Mouse (Mus musculus) gastrocnemius, postnatal 36 days (tissue): ENCODE measurements around the gene Rfx7. TPM values are rescaled to one million over a fixed set of nuclear protein-coding genes. Genes with fewer than 3 reads are reported as not detected.
A peak's percentile ranks its signal among the peaks of the same experiment; 100 is the strongest.
"Not testable (repeated sequence)": the region's sequence is repeated elsewhere in the genome, so short reads cannot be mapped to it uniquely, and the experiment has no call there.

Experiments used
- DNase-seq, 2 experiments: peaks; one replicate each; pipeline ENCODE4 v3.0.0; 2022
- intact Hi-C: fragments of 180-260 bp; cut with DNase I; formaldehyde crosslinking; loops from one replicate; pipeline ENCODE4 v1.15.1; 2025
- total RNA-seq, 2 experiments: library from RNA; stranded (reverse); gene quantifications; 2 replicates each; pipeline ENCODE4 v1.2.3; 2021

Rfx7 gene
- total RNA-seq, 2 experiments from 2014 or later = 19.2 to 19.9 TPM

DNA sequence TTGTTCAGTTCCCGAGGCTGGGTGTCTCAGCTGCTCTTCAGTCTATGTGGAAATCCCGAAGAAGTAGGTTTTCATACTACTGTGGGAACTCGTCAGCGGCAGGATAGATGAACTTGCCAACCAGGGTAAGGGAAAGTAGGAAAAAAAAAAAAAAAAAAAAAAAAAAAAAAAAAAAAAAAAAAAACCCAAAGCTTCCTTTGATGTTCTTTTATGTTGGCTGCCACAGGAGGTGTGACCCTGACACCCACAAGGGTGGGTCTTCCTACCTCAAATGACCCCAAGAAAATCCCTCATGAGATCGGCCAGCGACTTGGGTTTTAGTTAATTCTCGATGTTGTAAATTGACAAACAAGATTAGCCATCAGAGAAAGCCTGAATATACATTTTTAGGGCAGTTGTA is 104.5 kb downstream of the Rfx7 start:
- DNase-seq = no peak

DNA sequence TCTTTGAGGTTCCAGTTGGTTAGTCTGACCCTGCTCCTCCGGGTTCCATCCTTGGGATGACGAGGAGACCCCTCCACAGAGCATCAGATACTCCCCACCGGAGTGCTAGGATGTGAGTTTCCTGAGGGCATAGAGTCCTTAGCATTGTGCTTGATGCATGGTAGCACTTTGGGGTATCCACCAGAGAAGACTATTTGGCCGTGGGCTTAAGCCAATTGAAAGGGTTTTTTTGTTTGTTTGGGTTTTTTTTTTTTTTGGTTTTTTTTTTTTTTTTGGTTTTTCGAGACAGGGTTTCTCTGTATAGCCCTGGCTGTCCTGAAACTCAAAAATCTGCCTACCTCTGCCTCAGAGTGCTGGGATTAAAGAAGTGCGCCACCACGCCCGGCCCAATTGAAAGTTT is 105.2 kb downstream of the Rfx7 start:
- no peak for DNase-seq
- intact Hi-C loops = no loop called here

More for the DNA sequence above, 104.5 kb downstream of the Rfx7 start:
- intact Hi-C loops = no loop called here

DNA sequence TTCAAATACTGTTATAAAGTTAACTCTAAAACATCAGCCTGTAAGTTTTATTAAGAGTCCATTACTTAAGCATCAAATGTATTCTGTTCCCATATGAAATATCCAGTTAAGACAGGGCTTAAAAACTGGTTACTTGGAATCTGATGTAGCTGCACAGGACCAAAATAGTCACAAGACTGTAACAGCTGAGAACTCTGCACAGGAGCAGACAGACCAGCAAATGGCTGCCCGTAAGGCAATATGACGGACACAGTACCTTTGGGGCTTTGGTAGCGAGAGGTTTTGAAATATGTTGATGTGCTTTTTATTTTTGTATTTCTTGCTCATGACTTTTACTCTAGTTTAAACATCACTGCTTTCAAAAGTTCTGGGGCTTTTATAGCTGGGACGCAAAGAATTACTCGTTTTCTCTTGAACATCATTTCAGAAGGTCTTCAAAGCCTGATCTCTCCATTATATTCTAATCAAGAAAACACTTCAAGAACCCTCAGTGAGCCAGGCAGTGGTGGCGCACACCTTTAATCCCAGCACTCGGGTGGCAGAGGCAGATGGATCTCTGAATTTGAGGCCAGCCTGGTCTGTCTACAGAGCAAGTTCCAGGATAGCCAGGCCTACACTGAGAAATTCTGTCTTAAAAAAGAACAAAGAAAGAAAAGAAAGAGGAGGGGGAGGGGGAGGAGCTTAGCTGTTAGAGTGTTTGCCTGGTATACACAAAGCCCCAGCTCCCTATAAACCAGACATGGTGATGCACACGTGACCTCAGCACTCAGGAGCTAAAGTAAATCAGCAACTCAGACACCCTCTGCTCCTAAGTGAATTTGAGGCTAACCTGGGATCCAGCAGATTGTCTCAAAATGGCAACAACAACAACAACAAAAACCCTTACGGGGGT is 107.2 kb downstream of the Rfx7 start:
- intact Hi-C loops = no loop called here
- DNase-seq = no peak

DNA sequence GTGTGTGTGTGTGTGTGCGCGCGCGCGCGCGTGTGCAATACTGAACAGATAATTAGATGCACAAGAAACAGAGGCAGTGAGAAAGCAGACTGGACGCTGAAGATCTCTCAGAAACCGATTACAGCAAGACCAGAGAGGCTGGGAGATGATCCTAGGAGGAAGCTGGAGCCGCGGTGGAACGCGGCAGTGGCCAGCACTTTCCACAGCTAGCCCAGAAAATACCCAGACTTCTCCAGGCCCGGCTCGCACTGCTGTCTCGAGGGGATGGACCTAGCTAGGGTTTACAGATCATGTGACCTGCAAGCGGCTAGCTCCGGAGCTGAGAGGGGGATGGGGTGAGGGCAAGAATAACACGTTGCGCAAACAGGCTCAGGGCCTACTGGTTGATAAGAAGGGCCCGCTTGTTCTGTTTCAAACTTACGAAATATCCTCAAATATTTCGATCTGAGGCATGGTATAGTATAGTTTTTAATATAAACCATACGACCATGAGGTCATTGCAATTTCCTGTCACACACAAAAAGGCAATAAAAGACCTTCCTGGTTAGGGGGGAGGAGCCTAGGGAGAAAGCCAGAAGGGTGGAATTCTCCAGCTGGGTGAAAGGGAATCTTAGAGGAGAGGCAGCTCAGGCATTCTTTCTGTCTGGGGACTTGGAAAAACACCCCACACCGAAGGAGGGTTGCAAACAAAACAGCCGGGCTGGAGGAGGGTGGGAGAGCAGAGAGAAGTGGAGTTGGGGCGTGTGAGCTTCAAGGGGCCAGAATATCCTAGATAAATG is 108.0 kb downstream of the Rfx7 start:
- DNase-seq = peak; percentile 84 to 86
- intact Hi-C loops = loop anchor here (2.0 kb wide), 1 partner anchor 23 kb away; the partner anchor contains the start of gene Nedd4

DNA sequence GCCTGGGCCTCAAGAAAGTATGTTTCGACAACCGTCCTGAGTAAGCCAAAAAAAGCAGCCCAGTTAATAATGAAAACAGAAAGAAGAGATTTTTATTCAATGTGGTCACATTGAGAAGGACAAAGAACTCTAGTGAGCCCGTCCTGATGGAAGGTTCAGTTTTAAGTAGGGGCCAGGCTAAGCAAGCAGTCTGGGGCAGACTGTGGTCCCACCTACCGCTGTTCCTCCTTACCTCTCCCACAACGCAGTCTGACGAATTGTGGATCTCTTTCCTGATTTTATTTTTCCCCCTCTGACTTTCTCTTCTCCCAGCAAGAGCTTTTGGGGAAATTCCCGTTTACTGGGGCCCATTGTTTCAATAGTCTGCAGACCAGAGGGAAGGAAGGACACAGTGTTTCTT is 108.6 kb downstream of the Rfx7 start:
- DNase-seq = no peak
- intact Hi-C loops = loop anchor here (2.0 kb wide), 1 partner anchor 22 kb away; the partner anchor contains the start of gene Nedd4

DNA sequence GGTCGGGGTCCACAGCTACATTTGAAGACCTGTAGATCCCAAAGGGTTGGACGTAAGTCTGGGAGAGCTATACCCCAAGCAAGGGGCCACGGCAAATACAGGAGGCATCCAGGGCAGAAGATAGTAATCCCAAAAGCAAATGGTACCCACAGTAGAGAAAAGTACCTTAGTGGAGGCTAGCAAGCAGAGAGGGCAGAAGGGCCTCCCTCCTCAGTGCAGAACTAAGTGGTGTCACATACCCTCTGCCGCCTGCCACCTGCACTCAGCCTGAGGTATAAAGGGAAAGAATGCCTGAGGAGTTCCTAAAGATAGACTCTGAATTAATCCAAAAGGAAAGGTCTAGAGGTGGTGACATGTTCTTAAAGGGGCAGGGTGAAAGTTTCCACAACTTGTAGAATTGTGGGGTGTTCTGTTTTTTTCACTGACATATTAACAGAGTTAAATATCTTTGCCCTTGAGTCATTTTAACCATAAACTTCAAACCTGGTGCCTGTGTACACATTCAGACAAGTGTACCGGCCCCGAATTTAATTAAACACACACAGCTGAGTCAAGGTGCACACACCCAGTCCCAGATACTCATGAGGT is 109.1 kb downstream of the Rfx7 start:
- intact Hi-C loops = loop anchor here (2.0 kb wide), 1 partner anchor 22 kb away; the partner anchor contains the start of gene Nedd4

DNA sequence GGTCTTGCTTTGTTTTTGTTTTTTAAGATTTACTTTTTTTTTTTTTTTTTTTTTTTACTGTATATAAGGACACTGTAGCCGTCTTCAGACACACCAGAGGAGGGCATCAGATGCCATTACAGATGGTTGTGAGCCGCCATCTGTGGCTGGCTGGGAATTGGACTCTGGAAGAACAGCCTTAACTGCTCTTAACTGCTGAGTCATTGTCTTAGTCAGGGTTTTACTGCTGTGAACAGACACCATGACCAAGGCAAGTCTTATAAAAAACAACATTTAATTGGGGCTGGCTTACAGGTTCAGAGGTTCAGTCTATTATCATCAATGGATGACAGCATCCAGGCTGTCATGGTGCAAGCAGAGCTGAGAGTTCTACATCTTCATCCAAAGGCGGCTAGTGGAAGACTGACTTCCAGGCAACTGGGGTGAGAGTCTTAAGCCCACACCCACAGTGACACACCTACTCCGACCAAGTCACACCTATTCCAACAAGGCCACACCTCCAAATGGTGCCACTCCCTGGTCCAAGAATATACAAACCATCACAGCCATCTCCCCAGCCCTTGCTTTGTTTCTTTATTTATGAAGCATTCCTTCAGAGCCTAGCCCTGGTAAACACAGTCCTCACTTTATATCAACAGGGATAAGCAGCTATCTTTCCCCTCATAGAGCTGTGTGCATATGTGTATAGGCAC is 110.9 kb downstream of the Rfx7 start:
- DNase-seq, intact Hi-C loops: not testable (repeated sequence)

More for the DNA sequence above, 109.1 kb downstream of the Rfx7 start:
- no peak for DNase-seq

DNA sequence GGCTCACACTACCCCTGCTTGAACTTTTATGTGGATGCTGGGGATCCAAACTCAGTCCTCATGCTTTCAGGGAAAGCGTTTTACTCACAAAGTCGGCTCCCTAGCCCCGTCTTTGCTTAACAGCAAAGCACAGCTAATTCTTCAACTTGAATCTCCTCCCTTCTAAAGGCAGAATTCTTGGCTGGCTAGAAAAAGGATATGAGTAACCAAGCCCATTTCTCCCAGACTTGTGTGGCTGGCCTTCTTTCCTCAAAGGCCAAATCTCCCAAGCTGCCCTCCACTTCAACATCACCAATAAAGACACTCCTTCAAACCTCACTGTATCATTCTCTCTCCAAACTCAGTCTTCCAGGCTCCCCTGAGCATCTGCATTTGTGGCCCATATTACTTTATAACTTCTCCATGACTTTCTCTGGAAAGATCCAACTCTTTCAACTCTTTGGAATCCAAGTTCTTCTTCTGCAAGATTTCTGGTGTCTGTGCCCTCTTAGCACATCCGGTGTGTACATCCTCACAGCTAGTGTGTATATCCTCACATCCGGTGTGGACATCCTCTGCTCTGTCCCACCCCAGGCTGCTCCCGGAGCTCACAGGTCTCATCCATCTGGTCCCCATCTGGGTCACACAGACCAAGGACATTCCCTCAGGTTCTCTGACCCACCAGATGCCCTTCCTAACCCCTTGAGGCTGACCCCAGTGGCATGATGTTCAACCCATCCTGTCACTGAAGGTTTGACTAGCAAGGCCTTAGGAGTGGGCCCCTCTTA is 111.8 kb downstream of the Rfx7 start:
- no peak for DNase-seq
- intact Hi-C loops = no loop called here

DNA sequence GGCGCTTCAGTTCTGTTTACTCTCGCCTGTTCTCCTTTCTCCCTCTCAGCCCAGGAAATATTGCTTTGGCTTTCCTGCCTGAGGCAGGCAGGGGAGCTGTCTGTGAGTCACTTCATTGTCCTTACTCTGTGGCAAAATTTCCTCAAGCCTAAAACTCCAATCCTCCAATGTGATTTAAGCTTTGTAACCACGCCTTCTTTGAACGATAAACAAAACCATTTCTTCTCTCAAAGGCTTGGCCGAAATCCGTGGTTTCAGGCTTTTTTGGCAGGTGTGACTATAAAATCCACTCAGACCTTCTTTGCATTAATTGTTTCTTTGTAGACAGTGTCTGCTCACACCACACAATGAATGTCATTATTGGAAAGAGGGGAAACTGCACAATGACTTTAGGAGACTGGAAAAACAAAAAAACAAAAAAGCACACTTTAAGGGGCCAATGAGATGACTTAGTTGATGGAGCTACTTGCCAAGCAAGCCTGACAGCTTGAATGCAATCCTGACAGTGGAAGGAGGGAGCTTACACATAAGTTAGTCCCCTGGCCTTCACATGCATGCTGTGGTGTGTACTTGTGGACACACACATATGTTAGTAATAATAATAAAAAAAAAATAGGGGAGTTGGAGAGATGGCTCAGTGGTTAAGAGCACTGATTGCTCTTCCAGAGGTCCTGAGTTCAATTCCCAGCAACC is 112.5 kb downstream of the Rfx7 start:
- intact Hi-C loops = no loop called here
- no peak for DNase-seq

DNA sequence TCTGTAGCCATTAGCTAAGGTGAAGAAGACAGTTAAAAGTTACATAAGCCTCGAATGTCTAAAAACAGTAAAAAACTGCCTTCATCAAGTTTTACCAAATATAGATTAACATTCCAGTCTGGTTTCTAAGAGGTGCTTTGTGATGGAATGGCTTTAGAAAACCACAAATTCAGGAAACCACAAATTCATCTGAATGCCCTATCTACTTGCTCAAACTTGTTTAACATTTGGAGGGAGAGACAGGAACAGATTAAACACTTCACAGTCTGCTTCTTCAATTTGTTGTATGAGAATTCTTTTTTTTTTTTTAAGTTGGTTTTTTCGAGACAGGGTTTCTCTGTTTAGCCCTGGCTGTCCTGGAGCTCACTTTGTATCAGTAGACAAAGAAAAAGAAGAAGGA is 117.7 kb downstream of the Rfx7 start:
- intact Hi-C loops = no loop called here
- DNase-seq = no peak

DNA sequence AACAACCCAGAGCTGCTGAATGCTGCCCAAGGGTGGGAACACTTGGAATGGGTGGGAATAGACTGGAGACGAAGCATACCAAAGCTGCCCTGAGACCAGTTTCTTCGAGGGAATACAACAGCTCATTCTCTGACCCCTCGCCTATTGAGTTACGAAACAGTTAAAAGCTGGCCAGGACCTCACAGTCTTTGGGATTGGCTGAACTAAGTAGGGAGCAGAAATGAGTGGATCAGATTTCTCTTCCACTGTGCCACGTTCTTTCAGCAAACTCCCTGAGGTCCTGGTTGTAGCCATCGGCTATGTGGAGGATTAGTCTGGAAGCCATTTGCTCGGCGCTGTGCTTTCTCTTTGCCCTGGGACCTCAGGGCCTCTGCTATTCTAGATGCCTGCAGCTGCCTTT is 120.9 kb downstream of the Rfx7 start:
- DNase-seq = peak in 1 of 2 experiments; percentile 45
- intact Hi-C loops = no loop called here

DNA sequence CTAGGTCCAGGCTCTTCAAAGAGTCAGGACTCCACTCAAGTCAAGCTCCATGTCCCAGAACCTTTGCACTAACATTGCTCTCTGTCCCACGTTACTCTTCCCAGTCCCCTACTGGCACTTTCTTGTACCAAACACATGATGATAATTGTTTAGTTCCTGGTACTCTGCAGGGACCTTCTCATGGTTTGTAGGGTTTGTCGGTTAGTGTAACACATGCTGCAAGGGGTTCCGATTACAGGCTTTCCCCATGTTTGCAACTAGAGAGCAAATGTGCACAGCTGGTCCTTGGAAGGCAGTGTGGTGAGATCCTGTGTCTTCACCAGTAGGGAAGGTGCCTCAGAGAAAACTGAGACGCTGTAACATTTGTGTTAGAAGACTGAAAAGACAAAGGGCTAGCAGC is 121.5 kb downstream of the Rfx7 start:
- intact Hi-C loops = no loop called here
- no peak for DNase-seq

DNA sequence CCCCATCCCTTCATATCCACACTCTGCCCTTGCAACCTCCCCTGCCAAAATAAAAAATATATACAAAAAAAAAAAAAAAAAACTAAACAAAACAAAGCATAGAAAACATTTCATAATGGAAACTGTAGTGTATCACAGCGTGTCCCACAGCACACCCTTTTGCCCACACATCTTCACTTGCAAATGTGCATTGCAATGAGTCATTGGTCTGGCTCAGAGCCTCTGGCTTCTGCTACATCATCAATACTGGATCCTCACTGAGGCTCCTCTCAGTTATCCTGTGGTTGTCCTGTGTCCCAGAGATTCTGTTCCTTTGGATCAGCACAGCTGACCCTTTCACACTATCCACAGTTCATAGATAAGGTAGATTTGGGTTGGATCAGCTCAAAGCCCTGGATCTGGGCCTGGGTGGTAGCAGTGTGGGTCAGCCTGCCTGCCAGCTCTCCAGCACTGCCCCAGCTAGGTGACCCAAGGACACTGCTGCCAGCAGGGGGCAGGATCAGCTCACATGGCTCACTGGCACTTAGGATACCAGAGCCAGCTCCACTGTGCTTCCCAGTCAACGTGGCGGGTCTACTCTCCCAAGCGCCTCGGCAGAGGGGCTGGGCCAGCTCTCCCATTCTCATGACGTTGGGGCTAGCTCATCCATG is 122.7 kb downstream of the Rfx7 start:
- DNase-seq = peak; percentile 69 to 72
- intact Hi-C loops = loop anchor here (2.0 kb wide), 1 partner anchor 18 kb away; no protein-coding TSS in a partner anchor

DNA sequence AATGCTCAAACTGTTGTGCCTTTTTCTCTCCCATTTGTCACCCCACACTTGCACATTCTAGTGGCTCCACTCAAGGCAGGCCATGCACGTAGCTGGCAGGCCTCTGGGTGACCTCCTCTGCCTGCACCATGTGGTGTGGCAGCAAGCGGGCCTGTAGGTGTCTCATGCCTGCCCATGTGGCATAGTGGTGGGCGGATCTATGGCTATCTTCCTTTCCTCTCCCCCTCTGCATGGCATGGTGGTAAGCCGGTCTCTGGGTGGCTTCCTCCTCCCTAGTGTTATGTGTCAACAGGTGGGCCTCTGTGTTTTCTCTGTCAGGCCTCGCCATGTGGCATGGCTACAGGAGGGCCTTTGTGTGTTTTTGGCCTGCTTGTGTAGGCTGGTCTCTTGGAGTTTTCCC is 123.6 kb downstream of the Rfx7 start:
- intact Hi-C loops = loop anchor here (2.0 kb wide), 1 partner anchor 17 kb away; no protein-coding TSS in a partner anchor
- no peak for DNase-seq

DNA sequence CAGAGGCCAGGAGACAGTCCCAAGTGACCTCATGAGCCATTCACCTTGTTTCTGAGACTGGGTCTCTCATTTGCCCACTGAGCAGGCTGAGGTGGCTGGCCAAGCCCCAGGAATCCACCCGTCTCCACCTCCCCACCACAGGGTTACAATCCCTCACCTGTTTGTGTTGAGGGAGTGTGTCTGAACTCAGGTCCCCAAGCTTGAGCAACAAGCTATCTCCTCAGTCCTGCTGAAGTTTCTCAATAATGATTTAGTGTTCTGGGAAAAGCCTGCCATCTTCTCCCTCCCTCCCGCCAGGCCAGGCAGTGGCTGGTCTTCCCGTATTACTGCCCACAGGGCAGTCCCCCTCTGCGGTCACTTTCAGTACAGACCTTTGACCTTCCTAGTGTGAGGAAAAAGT is 124.5 kb downstream of the Rfx7 start:
- DNase-seq = no peak
- intact Hi-C loops = no loop called here

DNA sequence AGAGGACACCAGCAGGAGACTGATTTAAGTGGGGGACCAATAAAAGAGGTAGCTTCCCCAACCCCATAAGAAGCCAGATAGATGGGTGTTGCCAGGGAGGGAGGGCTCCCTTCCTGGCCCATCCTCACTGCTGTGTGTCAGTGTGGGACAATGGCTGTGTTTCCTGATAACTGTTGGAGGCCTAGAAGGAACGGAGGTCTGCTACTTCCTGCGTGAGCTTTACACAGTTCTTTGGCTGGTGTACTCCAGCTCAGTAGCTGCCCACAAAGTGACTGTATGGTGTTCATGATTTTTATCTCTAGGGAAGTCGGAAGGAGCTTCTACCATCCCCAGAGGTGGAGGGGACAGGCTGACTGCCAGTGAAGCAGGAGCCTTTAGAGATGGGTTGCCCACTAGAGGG is 124.9 kb downstream of the Rfx7 start:
- intact Hi-C loops = no loop called here
- no peak for DNase-seq

DNA sequence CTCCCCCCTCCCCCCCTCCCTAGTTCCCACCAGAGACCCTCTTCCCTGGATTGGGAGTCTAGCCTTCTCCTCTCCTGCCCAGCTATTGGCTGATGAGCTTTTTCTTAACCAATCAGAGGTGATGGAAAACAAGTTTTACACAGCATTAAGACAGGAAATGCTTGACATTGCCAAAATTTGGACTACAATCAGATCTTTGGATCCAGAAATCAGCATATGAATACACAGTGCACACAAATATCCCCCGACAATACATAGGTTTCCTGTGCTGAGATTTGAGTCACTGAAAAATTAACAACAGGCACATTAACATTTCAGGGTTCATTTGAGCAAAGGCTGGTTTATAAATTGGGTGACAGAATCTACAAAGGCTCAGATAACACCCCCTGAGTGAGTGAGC is 125.7 kb downstream of the Rfx7 start:
- DNase-seq = no peak
- intact Hi-C loops = no loop called here

DNA sequence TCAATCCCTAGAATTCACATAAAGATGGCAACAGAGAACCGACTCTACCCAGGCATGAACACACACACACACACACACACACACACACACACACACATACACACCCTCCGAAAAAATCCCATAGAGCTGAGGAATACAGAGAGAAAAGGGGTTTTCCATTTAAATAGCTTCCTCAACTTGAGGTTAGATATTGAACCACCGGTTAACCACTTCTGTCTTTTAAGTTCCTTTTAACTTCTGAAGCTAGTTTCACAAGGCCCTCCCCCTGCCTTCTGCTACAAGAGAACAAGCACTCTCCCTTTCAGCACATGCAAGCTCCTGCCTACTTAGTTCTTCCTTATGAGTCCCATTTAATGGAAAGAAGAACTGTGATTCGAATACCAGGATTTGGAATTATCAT is 128.1 kb downstream of the Rfx7 start:
- no peak for DNase-seq
- intact Hi-C loops = loop anchor here (10.0 kb wide), 1 partner anchor 205 kb away; no protein-coding TSS in a partner anchor
